Mouse (Mus musculus): Measurements from ENCODE around the gene Gm7694. TPM values are rescaled to one million over a fixed set of nuclear protein-coding genes. Genes with fewer than 3 reads are reported as not detected.
A peak's percentile ranks its signal among the peaks of the same experiment; 100 is the strongest.

Gene Gm7694
- polyA plus RNA-seq, 1 experiment from 2014 or later, result 2.5 TPM

- H3K27ac ChIP-seq (replicated peaks), result no peak overlapping the region
- no peak for DNase-seq (ENCODE audit: low spot score)
- H3K27me3 ChIP-seq (replicated peaks; ENCODE audit: low read depth, poor library complexity, severe bottlenecking), result no peaks in the 10 kb centered on the region
- peaks cover 8% of the 10 kb centered on the region; the same call in 1 of the 2 replicates for H3K9me3 ChIP-seq
- 87% methylated on average over 4 of the region's 4 CpGs for WGBS
- no peaks in the 10 kb centered on the region for H3K4me1 ChIP-seq
- H3K4me3 ChIP-seq, result no peak overlapping the region
- H3K36me3 ChIP-seq (replicated peaks), result no peaks in the 10 kb centered on the region
Observed at GRCm38 (mm10) chr1:170270696-170271095, 35.4 kb downstream of the Gm7694 start.

GRCm38 (mm10) chr1:170270281-170270680, 35.9 kb downstream of the Gm7694 start:
- Histone ChIP-seq H3K9me3 (peaks cover 8% of the 10 kb centered on the region; the same call in 1 of the 2 replicates), H3K36me3 (replicated peaks) (no peaks in the 10 kb centered on the region), H3K4me1 (no peaks in the 10 kb centered on the region), H3K27ac (replicated peaks) (no peak overlapping the region), H3K27me3 (replicated peaks; ENCODE audit: low read depth, poor library complexity, severe bottlenecking) (no peaks in the 10 kb centered on the region), H3K4me3 (no peak overlapping the region)
- DNase-seq (ENCODE audit: low spot score), result no peak
- 79% methylated on average over 6 of the region's 6 CpGs for WGBS

GRCm38 (mm10) chr1:170255560-170255910, 50.6 kb downstream of the Gm7694 start:
- WGBS, result 4% methylated on average over 32 of the region's 32 CpGs
- H3K4me1 ChIP-seq, result peaks cover 8% of the 10 kb centered on the region
- H3K36me3 ChIP-seq (replicated peaks), result no peaks in the 10 kb centered on the region
- H3K27me3 ChIP-seq (replicated peaks; ENCODE audit: low read depth, poor library complexity, severe bottlenecking), result 0 out of 2 replicates have a peak, but pooled peaks cover 3% of the 10 kb centered on the region
- DNase-seq (ENCODE audit: low spot score), result peak; percentile 91
- peak overlapping the region; percentile 70 for H3K4me3 ChIP-seq
- H3K27ac ChIP-seq (replicated peaks), result peak overlapping the region; percentile 92
- no peaks in the 10 kb centered on the region for H3K9me3 ChIP-seq

GRCm38 (mm10) chr1:170254893-170255559, 51.1 kb downstream of the Gm7694 start:
- peak overlapping the region; percentile 92 for H3K27ac ChIP-seq (replicated peaks)
- H3K9me3 ChIP-seq, result no peaks in the 10 kb centered on the region
- peak overlapping the region; percentile 70 for H3K4me3 ChIP-seq
- 26% methylated on average over 30 of the region's 30 CpGs for WGBS
- no peaks in the 10 kb centered on the region for H3K36me3 ChIP-seq (replicated peaks)
- peaks cover 8% of the 10 kb centered on the region for H3K4me1 ChIP-seq
- 0 out of 2 replicates have a peak, but pooled peaks cover 3% of the 10 kb centered on the region for H3K27me3 ChIP-seq (replicated peaks; ENCODE audit: low read depth, poor library complexity, severe bottlenecking)
- DNase-seq (ENCODE audit: low spot score), result no peak

Other genes starting within 250 kb of the Gm7694 start
- gene Ddr2, start 195.6 kb downstream of the Gm7694 start, polyA plus RNA-seq (2016; fragmentation: Nextera tagmentation; extraction: Ambion mirVana), result 62.9 and 69.6 TPM in 2 replicates
- 56.3 and 56.5 TPM in 2 replicates for gene Uap1, start 131.4 kb downstream of the Gm7694 start, polyA plus RNA-seq (2016; fragmentation: Nextera tagmentation; extraction: Ambion mirVana)
- 10.6 and 11.3 TPM in 2 replicates for gene Uhmk1, start 90.9 kb downstream of the Gm7694 start, polyA plus RNA-seq (2016; fragmentation: Nextera tagmentation; extraction: Ambion mirVana)
- gene Sh2d1b2, start 73.6 kb downstream of the Gm7694 start, polyA plus RNA-seq (2016; fragmentation: Nextera tagmentation; extraction: Ambion mirVana), result not detected in 2 replicates
- gene Sh2d1b1, start 29.0 kb downstream of the Gm7694 start, polyA plus RNA-seq (2016; fragmentation: Nextera tagmentation; extraction: Ambion mirVana), result 0.05 TPM in 1 of 2 replicates, not detected in the other
- gene Spata46, start 2.5 kb upstream of the Gm7694 start, polyA plus RNA-seq (2016; fragmentation: Nextera tagmentation; extraction: Ambion mirVana), result 0.94 and 1.5 TPM in 2 replicates

Data from embryonic facial prominence, embryonic 10.5 days (tissue).